Mouse (Mus musculus) kidney, embryonic 14.5 days (tissue): ENCODE data around the gene Snap25. TPM values are rescaled to one million over a fixed set of nuclear protein-coding genes. Genes with fewer than 3 reads are reported as not detected.

Experiments
- ATAC-seq: fragments of 200-750 bp; cut with Nextera tagmentation; 2 replicates; pipeline ENCODE4 v1.8.0; 2017; ENCODE audit warnings: moderate number of reproducible peaks, mild to moderate bottlenecking, moderate TSS enrichment, moderate library complexity; ENCODE audit not compliant: low FRiP score, low TSS enrichment
- H3K27ac ChIP-seq: fragments of 300-500 bp; sonication (generic); 2 replicates; pipeline ENCODE4 v1.5.1; 2014; ENCODE audit warnings: low read depth, mild to moderate bottlenecking, low read length, moderate library complexity, mixed read lengths
- H3K27me3 ChIP-seq: fragments of 300-500 bp; sonication (generic); 2 replicates; pipeline ENCODE4 v1.6.1; 2014; ENCODE audit warnings: mild to moderate bottlenecking, low read length; ENCODE audit not compliant: control insufficient read depth, insufficient read depth
- H3K36me3 ChIP-seq: fragments of 300-500 bp; sonication (generic); 2 replicates; pipeline ENCODE4 v1.6.1; 2014; ENCODE audit warnings: low read length, mixed read lengths; ENCODE audit not compliant: control insufficient read depth, insufficient read depth
- H3K4me1 ChIP-seq: fragments of 300-500 bp; sonication (generic); 2 replicates; pipeline ENCODE4 v1.6.1; 2014; ENCODE audit warnings: low read length, mixed read lengths; ENCODE audit not compliant: control insufficient read depth, insufficient read depth
- H3K4me2 ChIP-seq: fragments of 300-500 bp; sonication (generic); replicated peaks from 2 replicates; pipeline ENCODE4 v1.6.1; 2014; ENCODE audit warnings: low read depth, mild to moderate bottlenecking, low read length
- H3K4me3 ChIP-seq: fragments of 300-500 bp; sonication (generic); 2 replicates; pipeline ENCODE4 v1.5.1; 2014; ENCODE audit warnings: mild to moderate bottlenecking, low read length
- H3K9ac ChIP-seq: fragments of 300-500 bp; sonication (generic); 2 replicates; pipeline ENCODE4 v1.6.1; 2014; ENCODE audit warnings: low read depth, mild to moderate bottlenecking, low read length, moderate library complexity
- H3K9me3 ChIP-seq: fragments of 300-500 bp; sonication (generic); 2 replicates; pipeline ENCODE4 v1.6.1; 2016; ENCODE audit warnings: low read length; ENCODE audit not compliant: control insufficient read depth
- WGBS: fragments of 180-500 bp; shearing (Covaris S2); extraction: QIAGEN DNeasy Blood & Tissue Kit; methylation state at CpG from one replicate; pipeline ENCODE4 v1.1.7; 2014; 5-methylcytosine and 5-hydroxymethylcytosine counted together
- polyA plus RNA-seq: library from polyadenylated mRNA; unstranded; fragments of >200 nt; fragmentation: Nextera tagmentation; extraction: Ambion mirVana; gene quantifications from 2 replicates; pipeline ENCODE4 v1.2.1, GENCODE M21; 2014

The Snap25 gene
- 0.31 and 0.59 TPM in 2 replicates for polyA plus RNA-seq

- under 1% methylated on average over 20 of the region's 20 CpGs for WGBS
- peaks cover 7% of the 10 kb centered on the region; the same call in 1 of the 2 replicates for H3K27me3 ChIP-seq
- H3K9me3 ChIP-seq: no peaks in the 10 kb centered on the region
- H3K4me2 ChIP-seq: peak within 1 kb of the TSS; percentile 48
- peak; percentile 74 for ATAC-seq
- H3K27ac ChIP-seq: no peak within 1 kb of the TSS
- H3K36me3 ChIP-seq: no peaks in the 10 kb centered on the region
- H3K4me3 ChIP-seq: peak within 1 kb of the TSS; percentile 27
- H3K9ac ChIP-seq: no peak within 1 kb of the TSS
- H3K4me1 ChIP-seq: no peaks in the 10 kb centered on the region
Measured at GRCm38 (mm10) chr2:136713299-136713758, at the start of gene Snap25. Gene Snap25, plus strand, starts transcription at chr2:136713453.

- H3K9ac ChIP-seq: no peak overlapping the region
- H3K9me3 ChIP-seq: no peaks in the 10 kb centered on the region
- no peak overlapping the region for H3K27ac ChIP-seq
- no peak overlapping the region for H3K4me2 ChIP-seq
- WGBS: 74% methylated on average over 1 of the region's 1 CpGs
- ATAC-seq: no peak
- no peaks in the 10 kb centered on the region for H3K27me3 ChIP-seq
- H3K36me3 ChIP-seq: no peaks in the 10 kb centered on the region
- no peak overlapping the region for H3K4me3 ChIP-seq
- no peaks in the 10 kb centered on the region for H3K4me1 ChIP-seq
Measured at GRCm38 (mm10) chr2:136666951-136667350, 46.3 kb upstream of the Snap25 start.

DNA sequence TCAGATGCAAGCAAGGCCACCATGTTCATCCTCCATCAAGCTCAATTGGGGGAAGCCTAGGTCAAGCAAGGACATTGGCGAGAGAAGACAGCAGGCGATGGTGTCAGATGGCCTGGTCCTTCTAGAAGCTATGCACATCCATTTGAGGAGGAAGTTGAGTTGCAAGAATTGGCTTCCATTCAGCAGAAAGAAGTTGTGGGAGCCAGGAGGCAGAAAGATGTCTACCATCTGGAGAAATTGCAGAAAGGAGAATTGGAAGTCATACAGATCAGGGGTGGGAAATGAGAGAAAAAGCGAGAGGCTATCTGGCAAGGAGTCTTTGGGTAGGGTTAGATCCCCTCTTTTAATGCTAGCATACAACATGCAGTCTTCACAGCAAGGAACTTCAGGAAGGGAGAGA is 44.1 kb upstream of the Snap25 start:
- H3K4me3 ChIP-seq: no peak overlapping the region
- no peak overlapping the region for H3K4me2 ChIP-seq
- H3K36me3 ChIP-seq: no peaks in the 10 kb centered on the region
- ATAC-seq: no peak
- no peaks in the 10 kb centered on the region for H3K9me3 ChIP-seq
- no peaks in the 10 kb centered on the region for H3K4me1 ChIP-seq
- H3K9ac ChIP-seq: no peak overlapping the region
- WGBS: 92% methylated on average over 3 of the region's 3 CpGs
- H3K27ac ChIP-seq: no peak overlapping the region
- H3K27me3 ChIP-seq: no peaks in the 10 kb centered on the region

GRCm38 (mm10) chr2:136669665-136670064 is 43.6 kb upstream of the Snap25 start:
- H3K27ac ChIP-seq: no peak overlapping the region
- no peaks in the 10 kb centered on the region for H3K27me3 ChIP-seq
- H3K4me2 ChIP-seq: no peak overlapping the region
- H3K4me1 ChIP-seq: no peaks in the 10 kb centered on the region
- H3K9me3 ChIP-seq: no peaks in the 10 kb centered on the region
- no peak for ATAC-seq
- 76% methylated on average over 3 of the region's 3 CpGs for WGBS
- H3K36me3 ChIP-seq: no peaks in the 10 kb centered on the region
- no peak overlapping the region for H3K4me3 ChIP-seq
- H3K9ac ChIP-seq: no peak overlapping the region

DNA sequence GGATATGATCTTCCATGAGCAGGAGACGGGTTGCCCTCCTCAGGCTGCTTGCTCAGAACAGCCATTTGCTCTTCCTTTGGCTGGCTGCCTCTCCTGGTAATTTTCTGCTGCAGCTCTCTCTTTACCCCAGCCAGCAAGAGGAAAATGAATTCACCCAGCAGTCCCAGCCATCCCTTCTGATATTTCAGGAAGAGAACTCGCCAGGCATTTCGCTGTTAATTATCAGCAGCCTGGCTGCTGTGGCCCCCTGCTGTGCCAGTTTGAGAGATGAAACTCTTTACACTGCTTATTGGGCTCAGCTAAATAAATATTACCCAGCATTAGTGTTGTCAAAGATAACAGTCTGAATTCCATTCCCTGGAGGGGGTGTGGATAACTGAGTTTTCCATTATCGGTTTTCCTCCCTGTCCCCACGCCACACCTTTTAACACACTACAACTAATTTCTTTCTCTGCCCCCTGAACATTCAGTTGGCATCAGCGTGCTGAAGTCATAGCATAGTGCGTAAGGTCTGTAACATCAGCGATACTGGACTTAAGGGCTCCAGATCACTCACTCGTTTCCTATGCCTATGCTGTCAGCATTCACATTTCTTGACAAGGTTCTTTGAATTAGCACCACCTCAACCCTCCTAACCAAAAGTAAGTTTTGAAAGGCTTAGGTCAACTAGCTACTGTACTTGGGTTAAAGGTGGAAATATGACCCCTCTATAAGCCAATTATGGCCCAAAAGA is 42.5 kb upstream of the Snap25 start:
- WGBS: 49% methylated on average over 9 of the region's 9 CpGs
- Histone ChIP-seq H3K27ac (no peak overlapping the region), H3K4me1 (no peaks in the 10 kb centered on the region), H3K36me3 (no peaks in the 10 kb centered on the region), H3K27me3 (no peaks in the 10 kb centered on the region), H3K9ac (no peak overlapping the region), H3K4me2 (no peak overlapping the region), H3K4me3 (no peak overlapping the region), H3K9me3 (no peaks in the 10 kb centered on the region)
- no peak for ATAC-seq

- no peak for ATAC-seq
- no peak overlapping the region for H3K4me2 ChIP-seq
- peaks cover 7% of the 10 kb centered on the region; the same call in 1 of the 2 replicates for H3K4me1 ChIP-seq
- no peak overlapping the region for H3K9ac ChIP-seq
- no peak overlapping the region for H3K4me3 ChIP-seq
- H3K27me3 ChIP-seq: no peaks in the 10 kb centered on the region
- 70% methylated on average over 4 of the region's 4 CpGs for WGBS
- no peaks in the 10 kb centered on the region for H3K36me3 ChIP-seq
- no peak overlapping the region for H3K27ac ChIP-seq
- no peaks in the 10 kb centered on the region for H3K9me3 ChIP-seq
Measured at GRCm38 (mm10) chr2:136674077-136674757, 39.0 kb upstream of the Snap25 start.

DNA sequence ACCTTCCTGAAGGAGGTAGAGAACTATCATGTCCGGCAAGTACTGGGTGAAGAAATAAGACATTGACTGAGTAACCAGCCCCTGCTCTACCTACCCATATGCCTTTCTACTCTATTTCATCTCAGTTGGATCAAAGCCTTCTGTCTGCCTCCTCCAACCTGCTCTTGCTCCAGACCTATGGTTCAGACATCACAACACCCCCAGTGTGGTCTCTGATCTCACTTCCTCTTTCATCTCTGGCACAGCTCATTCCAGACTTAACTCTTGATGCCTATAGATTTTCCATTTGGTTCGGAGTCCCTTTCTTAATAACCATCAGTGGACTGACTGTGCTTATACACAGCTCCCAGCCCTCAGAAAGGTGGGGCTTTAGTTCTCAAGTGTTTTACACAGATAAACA is 37.1 kb upstream of the Snap25 start:
- ATAC-seq: no peak

DNA sequence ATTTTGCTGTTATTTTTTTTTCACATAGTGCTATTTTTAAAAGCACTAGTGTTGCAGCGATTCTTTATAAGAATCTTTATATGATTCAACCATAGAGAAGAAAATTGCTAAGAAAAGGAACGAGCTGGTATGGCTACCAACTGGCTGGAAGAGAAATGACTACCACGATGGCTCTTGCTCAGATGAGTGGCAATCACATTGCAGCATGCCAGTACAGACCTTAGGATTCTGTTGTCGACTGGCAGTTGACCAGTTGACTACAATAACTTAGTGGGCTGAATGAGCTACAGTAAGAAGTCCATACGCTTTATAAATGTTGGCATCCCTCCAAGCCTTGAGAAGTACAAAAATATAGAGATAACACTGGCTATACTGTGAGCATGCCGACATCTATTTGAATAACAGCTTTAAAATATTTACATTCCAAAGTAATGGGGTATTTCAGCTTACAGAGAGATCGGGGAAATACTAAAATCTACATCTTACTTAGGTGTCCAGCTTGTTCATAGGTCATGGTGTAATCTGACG is 36.3 kb upstream of the Snap25 start:
- H3K4me3 ChIP-seq: no peak overlapping the region
- no peaks in the 10 kb centered on the region for H3K27me3 ChIP-seq
- no peak overlapping the region for H3K27ac ChIP-seq
- WGBS: 76% methylated on average over 8 of the region's 8 CpGs
- no peak overlapping the region for H3K9ac ChIP-seq
- no peak for ATAC-seq
- no peaks in the 10 kb centered on the region for H3K9me3 ChIP-seq
- H3K36me3 ChIP-seq: no peaks in the 10 kb centered on the region
- no peak overlapping the region for H3K4me2 ChIP-seq
- H3K4me1 ChIP-seq: peaks cover 12% of the 10 kb centered on the region; the same call in 1 of the 2 replicates

More for the DNA sequence above, 37.1 kb upstream of the Snap25 start:
- no peaks in the 10 kb centered on the region for H3K9me3 ChIP-seq
- no peak overlapping the region for H3K27ac ChIP-seq
- no peak overlapping the region for H3K4me3 ChIP-seq
- no peak overlapping the region for H3K4me2 ChIP-seq
- H3K4me1 ChIP-seq: peaks cover 12% of the 10 kb centered on the region; the same call in 1 of the 2 replicates
- H3K9ac ChIP-seq: no peak overlapping the region
- H3K27me3 ChIP-seq: no peaks in the 10 kb centered on the region
- WGBS: 81% methylated on average over 2 of the region's 2 CpGs
- no peaks in the 10 kb centered on the region for H3K36me3 ChIP-seq
